11 mouse cellular contexts compared by ENCODE assay signal in the genomic region with DNA sequence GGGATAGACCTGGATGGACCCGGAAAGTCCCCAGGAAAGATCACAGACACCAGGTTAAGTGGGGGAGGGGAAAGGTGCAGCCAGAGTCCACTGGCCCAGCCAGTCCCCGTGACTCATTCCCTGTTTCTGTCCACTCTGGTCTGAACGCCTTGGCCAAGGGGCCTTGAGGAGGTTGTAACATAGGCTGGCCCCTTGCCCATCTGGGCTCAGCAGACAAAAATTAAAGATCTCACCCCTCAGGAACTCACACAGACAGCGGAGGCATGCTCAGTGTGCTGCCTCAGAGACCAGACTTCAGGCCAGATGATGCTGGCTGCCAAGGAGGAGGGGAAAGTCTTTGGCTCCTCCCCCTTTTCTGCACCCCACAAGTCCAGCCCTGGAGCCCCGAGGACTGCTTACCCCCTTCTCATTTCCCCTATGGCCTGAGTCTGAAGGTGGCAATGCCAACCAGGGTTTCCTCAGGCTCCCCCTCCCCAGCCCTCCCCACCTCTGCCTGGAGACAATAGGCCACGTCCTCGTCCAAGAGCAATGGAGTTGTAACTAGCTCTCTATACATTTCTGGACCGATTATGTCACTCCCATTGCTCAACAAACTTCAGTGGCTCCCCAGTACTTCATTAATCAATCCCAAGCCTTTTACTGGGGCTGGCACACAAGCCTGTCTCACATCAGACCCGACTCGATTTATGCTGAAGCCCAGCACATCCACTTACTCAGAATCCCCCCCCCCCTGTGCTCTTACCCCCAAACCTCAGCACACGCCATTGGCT. TPM values are rescaled to one million over a fixed set of nuclear protein-coding genes. Genes with fewer than 3 reads are reported as not detected.
DNase-seq lines count a peak whose midpoint lies in the region; ATAC-seq lines count a peak whose summit lies in the region.
"Had no signal": no experiment of that assay in that cellular context is flagged by ENCODE, and none has a peak within 500 bp of the region (broad histone marks: within the 10 kb centered on the region; RNA-seq: fewer than 3 reads in every experiment).

No protein-coding gene starts in this region.

- H3K4me1 ChIP-seq in heart, embryonic 11.5 days (ENCODE audit: control insufficient read depth, insufficient read depth, low read length) = no peaks in the 10 kb centered on the region
- no peaks in the 10 kb centered on the region; a peak in 1 of 4 replicates for H3K4me1 ChIP-seq in heart, embryonic 14.5 days (ENCODE audit: control insufficient read depth in 2 of 2, insufficient read depth in 2 of 2, low read length in 2 of 2)
- H3K4me1 ChIP-seq in forebrain, embryonic 10.5 days = no peaks in the 10 kb centered on the region

- no peaks in the 10 kb centered on the region for H3K36me3 ChIP-seq in heart, embryonic 11.5 days (ENCODE audit: control insufficient read depth, insufficient read depth, low read length)
- no peaks in the 10 kb centered on the region for H3K36me3 ChIP-seq in heart, embryonic 14.5 days (ENCODE audit: control insufficient read depth, insufficient read depth, low read length)
- H3K36me3 ChIP-seq in forebrain, embryonic 10.5 days (replicated peaks) = no peaks in the 10 kb centered on the region
- H3K36me3 ChIP-seq: embryonic facial prominence, embryonic 15.5 days had no signal

- WGBS in heart, embryonic 11.5 days (ENCODE audit: insufficient replicate concordance) = 57% methylated on average over 11 of the region's 11 CpGs
- 62% methylated on average over 11 of the region's 11 CpGs for WGBS in heart, embryonic 14.5 days
- 77% methylated on average over 11 of the region's 11 CpGs for WGBS in forebrain, embryonic 10.5 days

- peak; percentile 37 to 74 for DNase-seq in heart, adult 18-20 months
- peak; percentile 82 for DNase-seq in adrenal gland, postnatal 14 days
- peak; percentile 73 for DNase-seq in skeletal muscle tissue, adult 2 months (ENCODE audit: low read depth, low spot score)
- no peak for DNase-seq in spleen, postnatal 4 days (ENCODE audit: low spot score in 2 of 2)
- DNase-seq in kidney, adult 8-10 months = no peak
- DNase-seq in forebrain, embryonic 10.5 days (ENCODE audit: extremely low spot score, low spot score) = no peak
- DNase-seq: cerebellum, adult 11-12 months had no signal

- 0 out of 2 replicates have a peak, but pooled peaks cover 4% of the 10 kb centered on the region for H3K27me3 ChIP-seq in heart, embryonic 11.5 days (ENCODE audit: control insufficient read depth, insufficient read depth, low read length)
- peaks cover 19% of the 10 kb centered on the region; the same call in 1 of the 2 replicates for H3K27me3 ChIP-seq in heart, embryonic 14.5 days (ENCODE audit: control insufficient read depth, insufficient read depth, low read length)
- H3K27me3 ChIP-seq in forebrain, embryonic 10.5 days (ENCODE audit: poor library complexity, severe bottlenecking) = peaks cover under 1% of the 10 kb centered on the region; the same call in 1 of the 2 replicates
- H3K27me3 ChIP-seq: embryonic facial prominence, embryonic 15.5 days had no signal

- H3K9me3 ChIP-seq in heart, embryonic 11.5 days (replicated peaks; ENCODE audit: control insufficient read depth, low read length) = 0 out of 2 replicates have a peak, but pooled peaks cover 2% of the 10 kb centered on the region
- peaks cover 6% of the 10 kb centered on the region; the same call in 1 of the 2 replicates for H3K9me3 ChIP-seq in heart, embryonic 14.5 days (ENCODE audit: control insufficient read depth, low read length)
- H3K9me3 ChIP-seq in forebrain, embryonic 10.5 days = 0 out of 2 replicates have a peak, but pooled peaks cover 5% of the 10 kb centered on the region
- H3K9me3 ChIP-seq: embryonic facial prominence, embryonic 15.5 days had no signal

- H3K4me2 ChIP-seq in heart, embryonic 11.5 days = no peak overlapping the region
- H3K4me2 ChIP-seq in heart, embryonic 14.5 days (ENCODE audit: low read length) = no peak overlapping the region
- H3K4me2 ChIP-seq: embryonic facial prominence, embryonic 15.5 days had no signal

- ATAC-seq in heart, embryonic 11.5 days (replicated peaks; ENCODE audit: insufficient number of reproducible peaks, low FRiP score, low TSS enrichment) = no peak
- peak; percentile 50; the same call in 1 of the 2 replicates for ATAC-seq in heart, embryonic 14.5 days (ENCODE audit: insufficient number of reproducible peaks, insufficient read depth, low FRiP score, low read depth)

- no peak overlapping the region for H3K27ac ChIP-seq in heart, embryonic 11.5 days (ENCODE audit: low read depth, low read length)
- H3K27ac ChIP-seq in heart, embryonic 14.5 days (replicated peaks in 1 of 2; ENCODE audit: control insufficient read depth in 1 of 2, insufficient read depth in 1 of 2, low read depth in 2 of 2, low read length in 2 of 2) = no peak overlapping the region
- no peak overlapping the region for H3K27ac ChIP-seq in forebrain, embryonic 10.5 days
- H3K27ac ChIP-seq: embryonic facial prominence, embryonic 15.5 days had no signal

- H3K9ac ChIP-seq in heart, embryonic 11.5 days (ENCODE audit: low read depth, low read length) = no peak overlapping the region
- H3K9ac ChIP-seq in heart, embryonic 14.5 days (ENCODE audit: low read length) = no peak overlapping the region
- H3K9ac ChIP-seq: embryonic facial prominence, embryonic 15.5 days had no signal

- H3K4me3 ChIP-seq in heart, embryonic 11.5 days (ENCODE audit: low read depth, low read length) = no peak overlapping the region
- no peak overlapping the region for H3K4me3 ChIP-seq in heart, embryonic 14.5 days (ENCODE audit: control insufficient read depth in 1 of 2, insufficient read depth in 1 of 2, low read depth in 1 of 2, low read length in 2 of 2)
- H3K4me3 ChIP-seq in forebrain, embryonic 10.5 days = no peak overlapping the region
- H3K4me3 ChIP-seq: embryonic facial prominence, embryonic 15.5 days had no signal

RNA-seq across cellular contexts. Expression of a gene that starts 9.0 kb away (rescaled TPM):
- 1 to 10 TPM; 1.3 to 3.0 TPM for total RNA-seq in heart, adult 18-20 months (2021)
- polyA plus RNA-seq in heart, embryonic 11.5 days (2014; fragmentation: Nextera tagmentation; extraction: Ambion mirVana) = 0.21 and 0.37 TPM in 2 replicates
- total RNA-seq in adrenal gland, postnatal 14 days (2021) = 11.9 and 12.4 TPM in 2 replicates
- polyA plus RNA-seq in heart, embryonic 14.5 days (2014; fragmentation: Nextera tagmentation; extraction: Ambion mirVana) = 2.9 and 3.0 TPM in 2 replicates
- 0.10 TPM in 1 of 2 replicates, not detected in the other for polyA plus RNA-seq in forebrain, embryonic 10.5 days (2016; fragmentation: Nextera tagmentation; extraction: Ambion mirVana)
- total RNA-seq: hematopoietic stem cell, adult 5-6 weeks had no signal

Comparison
In these comparisons a context has a peak if more than half of its experiments do, and no peak if none do; other contexts are left out.
1. DNase-seq: peak in heart, adult 18-20 months (2 of 2), adrenal gland, postnatal 14 days (single experiment) and skeletal muscle tissue, adult 2 months (single experiment); none in spleen, postnatal 4 days (0 of 2), kidney, adult 8-10 months (0 of 2) and forebrain, embryonic 10.5 days (single experiment).